Mouse (Mus musculus) midbrain, embryonic 12.5 days (tissue): ENCODE results near the gene Capn11. TPM values are rescaled to one million over a fixed set of nuclear protein-coding genes. Genes with fewer than 3 reads are reported as not detected.
A peak's percentile ranks its signal among the peaks of the same experiment; 100 is the strongest.

Experiments used
- ATAC-seq: fragments of 200-750 bp; cut with Nextera tagmentation; 2 replicates; pipeline ENCODE4 v1.8.0; 2017; ENCODE audit warnings: low read depth, moderate TSS enrichment, moderate library complexity; ENCODE audit not compliant: low FRiP score
- H3K27ac ChIP-seq: fragments of 300-500 bp; sonication (generic); replicated peaks from 2 replicates; pipeline ENCODE4 v1.5.1; 2016; ENCODE audit warnings: mild to moderate bottlenecking
- H3K27me3 ChIP-seq: fragments of 300-500 bp; sonication (generic); 2 replicates; pipeline ENCODE4 v1.6.1; 2016; ENCODE audit warnings: mild to moderate bottlenecking
- H3K36me3 ChIP-seq: fragments of 300-500 bp; sonication (generic); 2 replicates; pipeline ENCODE4 v1.6.1; 2016
- H3K4me1 ChIP-seq: fragments of 300-500 bp; sonication (generic); 2 replicates; pipeline ENCODE4 v1.6.1; 2016
- H3K4me2 ChIP-seq: fragments of 300-500 bp; sonication (generic); replicated peaks from 2 replicates; pipeline ENCODE4 v1.6.1; 2016; ENCODE audit warnings: mild to moderate bottlenecking, moderate library complexity
- H3K4me3 ChIP-seq: fragments of 300-500 bp; sonication (generic); 2 replicates; pipeline ENCODE4 v1.5.1; 2016; ENCODE audit warnings: mild to moderate bottlenecking
- H3K9ac ChIP-seq: fragments of 300-500 bp; sonication (generic); replicated peaks from 2 replicates; pipeline ENCODE4 v1.6.1; 2016; ENCODE audit warnings: mild to moderate bottlenecking, moderate library complexity
- H3K9me3 ChIP-seq: fragments of 300-500 bp; sonication (generic); 2 replicates; pipeline ENCODE4 v1.6.1; 2016; ENCODE audit warnings: mild to moderate bottlenecking
- WGBS: fragments of 180-500 bp; shearing (Covaris S2); methylation state at CpG from one replicate; pipeline ENCODE4 v1.1.7; 2016; 5-methylcytosine and 5-hydroxymethylcytosine counted together
- polyA plus RNA-seq: library from polyadenylated mRNA; unstranded; fragments of >200 nt; fragmentation: Nextera tagmentation; extraction: Ambion mirVana; gene quantifications from 2 replicates; pipeline ENCODE4 v1.2.1, GENCODE M21; 2016

Gene Capn11
- polyA plus RNA-seq, 1 experiment from 2014 or later: 1.4 TPM

- Histone ChIP-seq H3K4me3 (0 out of 2 replicates have a peak overlapping the region, but pooled peaks have one; percentile 10), H3K9me3 (no peaks in the 10 kb centered on the region), H3K4me2 (peak overlapping the region; percentile 36), H3K4me1 (peaks cover 8% of the 10 kb centered on the region), H3K9ac (peak overlapping the region; percentile 39; the same call in 1 of the 2 replicates), H3K36me3 (no peaks in the 10 kb centered on the region), H3K27me3 (no peaks in the 10 kb centered on the region), H3K27ac (no peak overlapping the region)
- 13% methylated on average over 8 of the region's 8 CpGs for WGBS
- no peak for ATAC-seq
These were observed 40.2 kb downstream of the Capn11 start for GRCm38 (mm10) chr17:45618941-45619385.

DNA sequence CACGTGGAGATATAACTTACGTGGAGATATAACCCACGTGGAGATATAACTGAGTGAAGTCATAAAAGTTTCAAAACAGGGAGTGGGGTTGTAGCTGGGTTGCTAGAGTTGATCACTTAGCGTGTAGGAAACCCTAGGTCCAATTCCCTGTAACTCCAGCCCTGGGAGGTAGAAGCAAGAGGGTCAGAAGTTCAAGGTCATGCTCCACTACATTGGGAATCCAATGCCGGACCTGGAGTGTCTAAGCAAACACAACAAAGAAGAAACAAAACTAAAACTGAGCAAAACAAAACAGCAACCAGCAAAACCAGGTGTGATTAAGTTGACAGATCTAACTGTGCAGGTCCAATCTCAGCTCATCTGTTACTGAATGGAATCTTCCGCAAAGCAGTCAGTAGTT, 41.5 kb downstream of the Capn11 start:
- Histone ChIP-seq H3K4me1 (peaks cover 8% of the 10 kb centered on the region), H3K9ac (no peak overlapping the region), H3K27me3 (no peaks in the 10 kb centered on the region), H3K9me3 (no peaks in the 10 kb centered on the region), H3K27ac (no peak overlapping the region), H3K4me3 (no peak overlapping the region), H3K36me3 (no peaks in the 10 kb centered on the region), H3K4me2 (no peak overlapping the region)
- no peak for ATAC-seq
- 86% methylated on average over 6 of the region's 6 CpGs for WGBS

DNA sequence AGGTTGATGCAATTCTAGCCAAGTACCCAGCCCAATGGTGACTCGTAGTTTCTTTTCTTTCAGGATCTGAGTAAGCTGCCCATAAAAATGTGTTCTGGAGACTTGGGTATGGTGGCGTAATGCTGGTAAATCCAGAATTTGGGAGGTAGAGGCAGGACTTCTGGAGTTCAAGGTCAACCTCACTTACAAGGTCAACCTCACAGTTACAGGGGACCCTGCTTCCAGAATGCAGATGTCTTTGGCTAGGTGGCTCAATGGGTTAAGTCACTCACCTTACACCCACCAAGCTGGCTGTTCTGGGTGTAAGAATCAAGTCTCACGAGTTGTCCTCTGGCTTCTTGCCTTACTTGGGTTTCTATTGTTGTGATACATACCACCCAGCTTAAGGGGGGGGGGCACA, 42.4 kb downstream of the Capn11 start:
- H3K27ac ChIP-seq: no peak overlapping the region
- no peaks in the 10 kb centered on the region for H3K9me3 ChIP-seq
- WGBS: 94% methylated on average over 3 of the region's 3 CpGs
- no peak overlapping the region for H3K9ac ChIP-seq
- no peak overlapping the region for H3K4me3 ChIP-seq
- no peak for ATAC-seq
- no peaks in the 10 kb centered on the region for H3K27me3 ChIP-seq
- peaks cover 8% of the 10 kb centered on the region for H3K4me1 ChIP-seq
- H3K36me3 ChIP-seq: no peaks in the 10 kb centered on the region
- no peak overlapping the region for H3K4me2 ChIP-seq

GRCm38 (mm10) chr17:45616046-45616650, 43.0 kb downstream of the Capn11 start:
- 67% methylated on average over 4 of the region's 4 CpGs for whole genome bisulfite sequencing
- H3K4me2 ChIP-seq: no peak overlapping the region
- ATAC-seq: no peak
- peaks cover 8% of the 10 kb centered on the region for H3K4me1 ChIP-seq
- H3K36me3 ChIP-seq: no peaks in the 10 kb centered on the region
- H3K4me3 ChIP-seq: no peak overlapping the region
- no peaks in the 10 kb centered on the region for H3K9me3 ChIP-seq
- H3K27ac ChIP-seq: no peak overlapping the region
- H3K27me3 ChIP-seq: no peaks in the 10 kb centered on the region
- H3K9ac ChIP-seq: no peak overlapping the region

DNA sequence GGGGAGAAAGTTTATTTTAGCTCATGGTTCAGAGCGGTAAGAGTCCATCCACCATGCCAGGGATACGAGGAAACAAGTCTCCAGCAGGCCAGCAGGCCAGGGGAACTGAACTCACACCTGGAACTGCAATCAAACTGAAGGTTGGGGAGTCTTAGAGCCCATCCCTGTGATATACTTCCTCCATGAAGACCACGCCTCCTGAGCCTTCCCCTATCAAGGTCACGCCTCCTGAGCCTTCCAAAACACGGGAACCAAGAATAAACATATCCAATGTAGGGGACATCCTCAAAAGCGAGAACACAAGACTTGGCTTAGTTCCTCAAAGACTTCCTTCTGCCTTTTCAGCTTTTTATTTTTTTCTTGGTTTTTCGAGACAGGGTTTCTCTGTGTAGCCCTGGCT, 46.2 kb downstream of the Capn11 start:
- Histone ChIP-seq H3K36me3 (no peaks in the 10 kb centered on the region), H3K4me1 (peaks cover 9% of the 10 kb centered on the region; the same call in 1 of the 2 replicates), H3K9me3 (no peaks in the 10 kb centered on the region), H3K9ac (no peak overlapping the region), H3K27me3 (no peaks in the 10 kb centered on the region), H3K4me2 (no peak overlapping the region), H3K27ac (no peak overlapping the region), H3K4me3 (no peak overlapping the region)
- ATAC-seq: no peak
- 93% methylated on average over 7 of the region's 7 CpGs for WGBS

- no peaks in the 10 kb centered on the region for H3K36me3 ChIP-seq
- H3K4me3 ChIP-seq: no peak overlapping the region
- H3K27me3 ChIP-seq: no peaks in the 10 kb centered on the region
- H3K27ac ChIP-seq: no peak overlapping the region
- no peak overlapping the region for H3K9ac ChIP-seq
- no peak overlapping the region for H3K4me2 ChIP-seq
- H3K9me3 ChIP-seq: no peaks in the 10 kb centered on the region
- no peak for ATAC-seq
- 86% methylated on average over 8 of the region's 8 CpGs for WGBS
- peaks cover 9% of the 10 kb centered on the region; the same call in 1 of the 2 replicates for H3K4me1 ChIP-seq
These were observed 47.1 kb downstream of the Capn11 start for GRCm38 (mm10) chr17:45612008-45612407.

- Histone ChIP-seq H3K36me3 (no peaks in the 10 kb centered on the region), H3K4me1 (peaks cover 9% of the 10 kb centered on the region; the same call in 1 of the 2 replicates), H3K27ac (no peak overlapping the region), H3K9me3 (no peaks in the 10 kb centered on the region), H3K9ac (no peak overlapping the region), H3K4me3 (no peak overlapping the region), H3K4me2 (no peak overlapping the region), H3K27me3 (no peaks in the 10 kb centered on the region)
- WGBS: 22% methylated on average over 5 of the region's 5 CpGs
- no peak for ATAC-seq
These were observed 48.8 kb downstream of the Capn11 start for GRCm38 (mm10) chr17:45610144-45610866.

GRCm38 (mm10) chr17:45608396-45608795, 50.7 kb downstream of the Capn11 start:
- no peak for ATAC-seq
- no peak overlapping the region for H3K4me3 ChIP-seq
- no peaks in the 10 kb centered on the region for H3K27me3 ChIP-seq
- H3K27ac ChIP-seq: no peak overlapping the region
- no peaks in the 10 kb centered on the region for H3K36me3 ChIP-seq
- H3K9ac ChIP-seq: no peak overlapping the region
- 91% methylated on average over 4 of the region's 4 CpGs for WGBS
- H3K9me3 ChIP-seq: no peaks in the 10 kb centered on the region
- H3K4me2 ChIP-seq: no peak overlapping the region
- peaks cover 9% of the 10 kb centered on the region; the same call in 1 of the 2 replicates for H3K4me1 ChIP-seq

GRCm38 (mm10) chr17:45606992-45607879, 51.9 kb downstream of the Capn11 start:
- Histone ChIP-seq H3K4me1 (peaks cover 9% of the 10 kb centered on the region; the same call in 1 of the 2 replicates), H3K9ac (no peak overlapping the region), H3K4me3 (no peak overlapping the region), H3K36me3 (no peaks in the 10 kb centered on the region), H3K4me2 (no peak overlapping the region), H3K27ac (no peak overlapping the region), H3K27me3 (peaks cover 2% of the 10 kb centered on the region), H3K9me3 (no peaks in the 10 kb centered on the region)
- ATAC-seq: no peak
- 85% methylated on average over 15 of the region's 15 CpGs for WGBS

DNA sequence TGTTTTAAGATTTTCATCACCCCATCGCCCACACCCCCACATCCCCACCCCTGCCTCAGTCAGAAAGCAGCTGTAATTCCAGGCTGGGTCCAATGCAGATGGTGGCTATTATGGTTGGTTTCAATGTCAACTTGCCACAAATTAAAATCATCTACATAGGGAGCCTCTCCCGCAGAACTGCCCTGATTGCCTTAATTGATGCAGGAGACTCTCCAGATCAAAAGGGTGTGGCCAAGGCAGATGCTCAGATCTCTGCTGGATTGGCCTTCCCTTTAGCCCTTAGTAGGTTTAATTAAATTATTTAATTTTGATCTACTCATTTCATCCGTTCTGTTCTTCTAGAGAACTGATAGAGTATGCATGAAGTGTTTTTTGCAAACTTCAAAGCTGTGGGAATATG, 56.1 kb downstream of the Capn11 start:
- Histone ChIP-seq H3K9ac (no peak overlapping the region), H3K9me3 (no peaks in the 10 kb centered on the region), H3K36me3 (no peaks in the 10 kb centered on the region), H3K4me3 (no peak overlapping the region), H3K27ac (no peak overlapping the region), H3K27me3 (peaks cover 33% of the 10 kb centered on the region), H3K4me1 (peaks cover 21% of the 10 kb centered on the region), H3K4me2 (no peak overlapping the region)
- WGBS: 76% methylated on average over 3 of the region's 3 CpGs
- no peak for ATAC-seq

- ATAC-seq: no peak
These were observed 57.2 kb downstream of the Capn11 start, which contains the start of gene Mymx for GRCm38 (mm10) chr17:45601877-45602304. Mymx (minus strand) TSS chr17:45602102.

More at GRCm38 (mm10) chr17:45601877-45602304, 57.2 kb downstream of the Capn11 start, which contains the start of gene Mymx:
- 0 out of 2 replicates have a peak within 1 kb of the TSS, but pooled peaks have one; percentile 0 for H3K4me2 ChIP-seq
- no peaks in the 10 kb centered on the region for H3K36me3 ChIP-seq
- 32% methylated on average over 6 of the region's 6 CpGs for WGBS
- no peak within 1 kb of the TSS for H3K4me3 ChIP-seq
- peaks cover 24% of the 10 kb centered on the region for H3K4me1 ChIP-seq
- no peak within 1 kb of the TSS for H3K27ac ChIP-seq
- H3K27me3 ChIP-seq: peaks cover 37% of the 10 kb centered on the region
- H3K9me3 ChIP-seq: no peaks in the 10 kb centered on the region
- 0 out of 2 replicates have a peak within 1 kb of the TSS, but pooled peaks have one; percentile 24 for H3K9ac ChIP-seq
